Mouse (Mus musculus) left cerebral cortex, postnatal 10 days (tissue): ENCODE measurements around the gene Fgf12. TPM values are rescaled to one million over a fixed set of nuclear protein-coding genes. Genes with fewer than 3 reads are reported as not detected.

Source experiments
- DNase-seq, 2 experiments: peaks; one replicate each; pipeline ENCODE4 v3.0.0; 2021 to 2022; ENCODE audit warnings: low spot score in 2 of 2, mixed read lengths in 1 of 2; ENCODE audit errors: extremely low spot score in 1 of 2
- intact Hi-C: fragments of 180-260 bp; cut with DNase I; formaldehyde crosslinking; loops from one replicate; pipeline ENCODE4 v1.15.1; 2025
- total RNA-seq, 2 experiments: library from RNA; stranded (reverse); gene quantifications; 2 replicates each; pipeline ENCODE4 v1.2.3; 2021

Fgf12 gene
- total RNA-seq, 2 experiments from 2014 or later = 259 to 285 TPM

DNA sequence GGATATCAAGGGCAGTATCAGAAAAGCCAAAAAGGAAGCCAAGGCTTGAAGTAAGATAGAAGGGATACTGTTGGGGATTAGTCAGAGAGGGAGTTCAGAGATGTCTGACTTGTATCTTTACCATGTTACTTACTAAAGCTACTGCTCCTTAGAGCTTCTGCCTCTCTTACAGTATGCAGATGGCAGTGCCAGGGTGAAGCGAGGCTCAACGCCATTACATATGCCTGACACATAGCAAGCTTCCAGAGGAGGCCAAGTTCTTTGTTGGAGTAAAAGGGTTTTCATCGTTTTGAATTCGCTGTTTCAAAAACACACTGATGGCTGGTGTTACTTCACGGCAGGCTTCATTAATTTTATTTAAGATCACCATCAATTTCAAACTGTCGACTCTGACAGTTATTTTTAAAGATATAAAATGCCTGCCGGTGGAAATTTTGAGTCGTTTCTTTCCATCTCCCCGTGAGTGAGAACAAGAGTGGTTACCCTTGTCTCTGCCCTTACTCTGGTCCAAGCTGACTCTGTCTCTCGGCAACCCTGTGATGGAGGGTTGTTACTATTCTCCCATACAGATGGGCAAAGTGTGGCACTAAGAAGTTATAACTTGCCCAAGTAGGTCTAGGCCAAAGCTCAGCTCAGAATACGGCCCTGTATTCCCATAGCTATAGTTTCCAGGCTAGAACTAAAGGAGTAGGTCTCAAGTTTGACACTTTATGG is 121.9 kb downstream of the Fgf12 start:
- no peak for DNase-seq
- intact Hi-C loops = loop anchor here (10.0 kb wide), 1 partner anchor 124 kb away; the partner anchor contains the start of gene Fgf12

DNA sequence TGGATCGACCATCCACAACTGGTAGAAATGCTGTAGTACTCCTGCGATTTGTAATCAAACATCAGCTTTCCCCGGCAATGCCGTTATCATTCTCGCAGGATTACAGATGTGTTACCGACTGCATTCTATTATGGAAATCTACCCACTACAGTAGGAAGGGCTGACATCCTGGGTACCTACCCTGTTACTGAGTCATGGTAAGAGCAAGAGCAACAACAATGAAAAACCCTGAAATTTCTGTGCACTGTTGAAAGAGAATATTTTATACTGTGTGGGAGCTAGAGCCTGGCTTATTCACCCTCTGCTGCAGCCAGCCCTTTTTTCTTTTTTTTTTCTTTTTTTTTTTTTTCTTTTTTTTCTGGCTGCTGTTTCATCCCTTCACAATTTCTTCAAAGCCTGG is 126.6 kb downstream of the Fgf12 start:
- DNase-seq = no peak
- intact Hi-C loops = no loop called here

DNA sequence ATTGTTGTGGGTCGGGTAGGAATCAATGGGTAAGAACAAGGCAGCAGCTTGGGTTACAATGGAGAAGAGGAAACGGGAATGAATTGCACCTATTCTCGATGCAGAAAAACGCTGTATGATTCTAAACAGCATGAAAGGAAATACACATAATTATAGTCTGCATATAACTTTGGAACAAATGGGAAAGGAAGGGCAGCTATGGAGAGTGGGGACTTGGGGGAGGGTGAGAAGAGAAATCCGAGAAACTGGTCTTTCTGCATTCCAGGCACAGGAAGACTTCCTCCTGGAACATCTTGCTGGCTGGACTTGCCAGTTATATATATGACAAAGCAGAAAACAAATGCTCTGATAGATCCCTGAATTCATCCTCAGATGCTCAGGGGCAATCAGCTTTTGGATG is 127.2 kb downstream of the Fgf12 start:
- DNase-seq = no peak
- intact Hi-C loops = no loop called here

DNA sequence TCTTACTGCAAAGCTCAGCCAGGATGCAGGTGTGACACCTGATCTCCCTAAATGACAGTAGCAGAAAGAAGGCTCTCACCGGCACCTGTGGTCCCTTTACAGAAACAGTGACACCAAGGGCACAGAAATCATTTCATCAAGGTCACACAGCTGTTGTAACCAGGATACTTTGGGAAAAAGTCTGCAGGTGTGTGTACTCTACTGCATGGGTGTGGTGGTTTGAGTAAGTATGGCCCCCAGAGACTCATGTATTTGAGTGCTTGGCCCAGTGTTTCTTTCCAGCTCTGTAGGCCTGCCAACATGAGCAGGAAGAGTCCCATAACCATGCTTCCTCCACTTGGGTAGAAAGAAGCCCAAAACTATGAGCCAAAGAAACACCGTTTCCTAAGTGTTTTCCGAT is 138.5 kb downstream of the Fgf12 start:
- intact Hi-C loops = no loop called here
- DNase-seq = no peak

DNA sequence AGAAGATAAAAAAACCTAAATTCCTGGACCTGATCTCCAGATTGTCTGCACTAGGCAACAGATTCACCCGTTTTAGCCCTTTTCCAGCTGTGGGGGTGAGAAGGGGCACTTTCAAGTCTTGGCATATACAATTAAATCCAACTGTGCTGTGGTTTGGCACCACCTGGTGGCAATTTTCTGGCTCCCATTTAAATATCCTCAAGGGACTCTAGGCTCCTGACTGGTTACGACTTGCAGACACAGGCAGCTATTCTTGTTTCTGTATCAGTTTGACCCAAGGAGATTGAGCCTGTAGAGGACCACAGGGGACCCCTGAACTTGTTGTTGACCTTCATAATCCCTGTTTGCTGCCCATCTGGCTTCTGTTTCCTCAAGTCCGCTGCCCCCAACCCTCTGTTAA is 141.9 kb downstream of the Fgf12 start:
- intact Hi-C loops = no loop called here
- peak in 1 of 2 experiments; percentile 41 for DNase-seq

DNA sequence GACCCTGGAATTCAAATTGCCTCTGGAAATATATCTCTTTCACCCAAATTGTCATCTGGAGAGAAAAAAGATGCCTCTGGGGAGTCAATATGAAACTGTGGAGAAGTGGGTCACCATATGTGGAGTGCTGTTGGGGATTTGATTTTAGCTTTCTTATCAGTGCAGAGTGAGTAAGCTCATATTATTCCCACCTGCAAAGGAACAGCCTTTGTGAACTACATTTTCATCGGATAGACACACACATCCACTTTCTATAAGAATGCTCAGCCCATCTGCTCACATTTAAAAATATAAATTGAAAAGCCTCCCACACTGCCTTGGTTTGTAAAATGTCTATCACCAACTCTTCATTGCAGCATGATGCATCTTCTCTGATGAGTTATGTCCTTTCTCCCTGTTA is 149.7 kb downstream of the Fgf12 start:
- no peak for DNase-seq
- intact Hi-C loops = no loop called here

DNA sequence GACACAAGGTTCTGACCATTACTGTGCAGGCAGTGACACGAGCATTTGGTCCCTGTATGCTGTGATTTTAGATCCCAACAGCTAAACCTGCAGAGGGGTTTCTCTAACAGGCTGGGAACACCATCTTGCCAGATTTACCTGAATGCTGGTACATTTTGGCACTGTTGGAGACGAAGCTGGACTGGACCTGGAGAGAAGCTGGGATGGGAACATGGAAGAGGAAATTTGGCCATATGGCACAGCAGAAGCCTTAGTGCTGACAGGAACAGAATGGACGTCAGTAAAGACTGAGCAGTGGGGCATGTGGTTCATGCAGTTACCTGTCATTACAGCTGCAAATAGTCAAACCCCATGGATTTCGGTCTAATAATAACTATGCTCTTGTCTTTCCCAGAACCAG is 151.1 kb downstream of the Fgf12 start:
- intact Hi-C loops = no loop called here
- DNase-seq = no peak

DNA sequence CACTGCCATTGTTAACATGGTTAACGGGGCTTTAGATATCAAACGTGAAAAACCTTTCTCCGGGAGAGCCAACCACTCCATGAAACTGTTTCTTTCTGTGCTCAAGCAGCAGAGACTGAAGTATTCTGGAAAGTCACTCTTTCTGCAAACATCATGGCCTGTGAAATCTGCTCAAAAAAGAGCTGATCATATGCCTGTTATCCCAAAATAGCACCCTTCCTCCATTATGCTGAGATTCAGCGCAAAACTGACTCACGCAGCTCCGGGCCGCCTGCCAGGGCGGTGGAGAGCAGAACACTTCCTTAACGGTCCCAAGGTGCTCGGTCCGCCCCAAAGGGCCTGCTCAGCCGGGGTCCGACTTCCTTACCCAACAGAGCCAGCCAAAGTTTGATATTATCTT is 156.8 kb downstream of the Fgf12 start:
- intact Hi-C loops = loop anchor here (5.0 to 10.0 kb wide), 2 partner anchors 159 to 196 kb away; partner anchors contain the start of gene Fgf12
- peak; percentile 68 for DNase-seq

DNA sequence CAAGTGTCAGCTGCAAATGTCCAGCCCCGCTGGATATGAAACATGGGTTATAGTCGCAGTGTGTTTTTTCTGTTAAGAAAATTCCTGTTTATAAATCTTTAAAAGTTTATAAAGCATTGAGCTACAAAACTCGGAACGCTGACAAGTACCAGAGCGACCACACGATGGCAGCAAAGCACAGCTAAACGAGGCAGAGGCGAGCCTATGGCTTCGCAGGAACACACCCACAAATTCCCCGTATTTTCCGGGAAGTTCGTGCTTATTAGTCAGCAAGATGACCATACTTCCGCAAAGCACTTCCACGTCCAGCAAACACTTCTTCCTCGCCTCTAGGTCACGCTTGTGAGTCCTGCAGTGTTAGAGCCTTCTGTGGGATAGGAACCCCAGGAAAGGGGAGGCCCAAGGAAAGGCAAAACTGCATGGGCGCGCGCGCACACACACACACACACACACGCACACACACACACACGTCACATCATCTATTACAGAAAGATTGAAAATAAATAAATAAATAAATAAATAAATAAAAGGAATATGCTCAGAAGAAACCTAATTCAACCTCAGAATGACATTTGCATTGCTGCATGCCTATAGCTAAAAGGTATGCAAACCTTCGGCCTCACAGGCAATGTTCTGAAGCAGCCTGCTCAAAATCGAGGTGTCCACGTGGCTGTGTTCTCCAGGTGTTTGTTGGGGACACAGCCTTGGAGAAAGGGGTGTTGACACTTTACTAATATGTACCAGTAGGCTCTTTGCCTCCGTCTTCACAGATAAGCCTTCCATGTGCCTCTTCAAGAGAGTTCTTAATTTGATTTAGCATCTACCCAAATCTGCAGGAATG is 159.6 kb downstream of the Fgf12 start:
- DNase-seq = peak; percentile 72 to 81
- intact Hi-C loops = loop anchor here (5.0 to 10.0 kb wide), 3 partner anchors 162 to 969 kb away; partner anchors contain the start of gene Fgf12

DNA sequence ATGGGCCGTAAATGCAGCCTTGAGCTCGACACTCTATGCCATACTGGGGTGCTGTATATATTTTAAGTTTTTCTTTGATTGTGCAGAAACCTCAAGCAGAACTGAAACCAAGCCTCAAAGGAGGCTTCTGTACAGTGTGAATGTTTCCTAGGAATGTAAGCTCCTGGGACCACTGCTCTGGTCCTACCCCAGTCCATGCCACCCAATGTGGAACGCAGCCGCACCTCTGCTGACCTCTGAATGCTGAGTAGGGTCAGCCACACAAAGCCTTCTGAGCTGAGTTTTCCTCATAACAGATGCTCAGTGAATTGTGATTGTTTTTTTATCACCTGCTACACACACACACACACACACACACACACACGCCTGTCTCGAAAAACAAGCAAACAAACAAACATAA is 160.4 kb downstream of the Fgf12 start:
- no peak for DNase-seq
- intact Hi-C loops = loop anchor here (5.0 to 10.0 kb wide), 3 partner anchors 162 to 970 kb away; partner anchors contain the start of gene Fgf12

DNA sequence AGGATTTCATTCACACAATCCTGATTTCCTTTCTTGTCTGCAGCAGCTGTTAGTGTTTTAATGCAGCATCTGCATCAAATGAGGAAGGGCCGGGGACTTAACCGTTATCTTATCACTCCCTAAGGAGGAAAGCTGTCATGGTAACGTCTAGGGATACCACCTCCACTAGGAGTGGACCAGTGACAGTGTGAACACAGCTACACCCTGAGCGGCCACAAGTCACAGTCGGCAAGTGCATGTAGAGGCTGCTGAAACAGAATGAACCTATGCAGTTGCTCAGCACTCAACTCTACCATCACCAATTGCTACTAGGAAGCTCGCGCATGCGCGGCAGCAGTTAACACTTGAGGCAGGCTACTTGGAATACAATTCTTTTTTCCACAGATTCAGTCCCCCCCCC is 161.3 kb downstream of the Fgf12 start:
- no peak for DNase-seq
- intact Hi-C loops = loop anchor here (5.0 to 10.0 kb wide), 3 partner anchors 163 to 971 kb away; partner anchors contain the start of gene Fgf12

DNA sequence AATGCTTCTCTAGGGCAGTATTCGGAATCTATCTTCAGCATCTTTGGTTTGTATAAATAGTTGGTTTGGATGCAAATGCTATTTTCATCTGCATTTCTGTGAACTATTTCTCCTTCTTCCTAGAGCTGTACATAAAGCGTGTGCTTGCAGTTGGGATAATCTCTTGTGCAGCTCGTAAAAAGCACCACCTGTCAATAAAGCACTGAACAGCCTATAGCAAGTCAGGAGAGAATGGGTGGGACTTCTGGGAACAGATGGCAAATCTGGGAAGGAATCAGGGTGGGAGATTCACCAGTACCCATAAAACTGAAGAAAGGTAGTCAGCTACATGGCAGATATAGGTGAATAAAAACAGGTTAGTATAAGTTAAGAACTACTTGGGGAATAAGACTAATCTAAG is 180.7 kb downstream of the Fgf12 start:
- intact Hi-C loops = no loop called here
- no peak for DNase-seq

DNA sequence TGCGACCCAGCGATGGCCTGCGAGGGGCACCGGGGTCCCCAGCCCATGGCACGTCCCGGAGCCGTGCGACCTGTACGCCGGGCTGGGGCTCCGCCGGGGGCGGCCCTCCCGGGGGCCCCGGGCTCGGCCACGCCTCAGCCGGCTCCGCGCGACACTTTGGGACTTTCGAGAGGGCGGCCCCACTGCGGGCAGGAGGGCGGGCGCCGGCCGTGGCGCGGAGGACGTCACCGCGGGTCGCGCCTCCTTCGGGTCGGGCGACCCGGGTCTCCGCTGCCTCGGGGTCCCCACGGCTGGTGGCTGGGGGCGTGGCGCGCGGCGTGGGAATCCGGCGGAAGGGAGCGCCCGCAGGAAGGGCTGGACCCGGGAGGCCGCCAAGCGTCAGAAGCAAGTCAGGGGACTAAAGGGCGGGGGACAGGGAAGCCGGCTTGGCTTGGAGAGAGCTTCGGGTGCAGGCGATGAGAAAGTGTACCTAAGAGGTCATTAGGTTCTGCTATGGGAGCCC is 188.1 kb downstream of the Fgf12 start:
- peak in 1 of 2 experiments; percentile 61 for DNase-seq

DNA sequence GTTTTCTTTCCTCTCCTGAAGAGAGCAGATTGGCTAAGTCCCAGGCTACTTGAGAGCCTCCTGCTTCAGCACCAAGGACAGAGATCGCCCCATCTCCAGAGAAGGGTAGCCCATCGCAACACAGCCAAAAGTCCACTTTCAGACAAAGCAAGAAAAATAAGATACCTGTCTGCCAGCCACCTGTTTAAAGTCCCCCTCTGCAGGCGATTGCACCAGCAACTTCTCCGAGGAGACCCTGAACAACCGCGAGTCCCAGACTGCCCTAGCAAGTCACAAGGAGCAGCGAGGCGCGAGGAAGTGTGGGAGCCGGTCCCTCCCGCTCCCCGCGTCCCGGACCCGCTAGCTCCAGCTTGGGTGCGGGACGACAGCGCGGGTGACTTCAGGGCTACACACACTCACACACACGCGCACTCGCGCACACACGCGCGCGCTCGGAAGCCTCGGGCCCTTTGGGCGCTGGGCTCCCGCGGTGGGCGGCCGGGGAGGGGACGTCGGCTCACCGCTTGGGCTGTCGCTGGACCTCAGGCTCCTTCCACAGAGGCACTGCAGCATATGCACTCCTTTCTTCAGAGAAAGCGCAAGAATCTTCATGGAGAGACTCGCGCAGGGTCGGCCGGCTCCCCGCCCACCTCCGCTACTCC is 188.7 kb downstream of the Fgf12 start:
- intact Hi-C loops = no loop called here
- DNase-seq = peak in 1 of 2 experiments; percentile 37

More for the DNA sequence above, 188.1 kb downstream of the Fgf12 start:
- intact Hi-C loops = no loop called here

DNA sequence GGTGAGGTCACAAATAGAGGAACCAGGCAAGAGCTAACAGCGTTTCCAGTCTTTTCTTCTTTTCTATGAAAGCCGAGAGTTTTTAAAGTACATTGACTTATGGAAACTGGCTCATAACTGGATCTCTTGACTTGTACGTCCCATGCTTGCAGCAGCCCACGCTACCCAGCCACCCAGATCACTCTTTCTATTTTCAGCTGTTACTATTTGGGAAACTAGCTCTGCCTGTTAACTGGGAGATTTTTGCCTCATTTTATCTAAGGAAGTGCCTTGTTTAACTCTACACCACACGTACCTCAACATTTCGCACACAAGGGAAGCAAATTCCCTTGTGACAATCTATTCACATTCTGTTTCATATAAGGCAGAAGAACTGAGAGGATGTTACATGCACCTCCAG is 190.0 kb downstream of the Fgf12 start:
- no peak for DNase-seq
- intact Hi-C loops = no loop called here

DNA sequence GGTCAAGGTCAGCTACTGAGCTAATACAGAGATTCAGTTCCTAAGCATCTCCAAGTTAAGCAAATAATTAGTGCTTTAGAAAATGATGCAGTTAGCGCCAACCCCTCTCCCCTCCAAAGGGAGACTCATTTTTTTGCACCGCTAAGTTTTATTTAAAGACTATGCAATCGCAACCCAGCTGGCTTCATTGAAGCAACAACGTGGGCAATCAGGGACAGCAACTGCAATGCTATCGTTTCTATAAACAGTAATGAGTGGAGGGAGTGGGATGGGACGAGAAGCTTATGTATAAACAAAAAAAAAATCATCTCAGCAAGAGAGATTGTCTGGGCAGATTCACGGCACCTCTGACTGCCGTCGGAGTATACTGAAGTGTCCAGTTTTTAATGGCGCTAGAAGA is 197.6 kb downstream of the Fgf12 start:
- DNase-seq = no peak
- intact Hi-C loops = no loop called here

DNA sequence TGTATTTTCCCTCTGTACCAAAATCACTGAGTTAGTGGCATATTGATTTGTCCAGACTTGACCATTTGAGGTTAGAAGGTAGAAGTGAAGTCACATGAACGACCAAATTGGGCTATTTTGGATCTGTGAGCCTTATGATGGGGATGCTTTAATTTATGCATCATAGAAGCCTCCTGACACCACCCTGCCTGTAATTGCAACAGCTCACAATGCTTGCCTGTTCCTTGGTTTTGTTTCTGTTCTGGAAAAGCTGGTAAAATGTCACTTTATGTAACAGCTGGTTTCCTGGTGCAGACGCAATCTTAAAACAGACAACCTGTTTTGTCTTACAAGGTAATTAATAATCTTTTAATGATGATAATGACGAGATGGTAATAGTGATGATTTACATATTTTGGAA is 213.4 kb downstream of the Fgf12 start:
- intact Hi-C loops = no loop called here

DNA sequence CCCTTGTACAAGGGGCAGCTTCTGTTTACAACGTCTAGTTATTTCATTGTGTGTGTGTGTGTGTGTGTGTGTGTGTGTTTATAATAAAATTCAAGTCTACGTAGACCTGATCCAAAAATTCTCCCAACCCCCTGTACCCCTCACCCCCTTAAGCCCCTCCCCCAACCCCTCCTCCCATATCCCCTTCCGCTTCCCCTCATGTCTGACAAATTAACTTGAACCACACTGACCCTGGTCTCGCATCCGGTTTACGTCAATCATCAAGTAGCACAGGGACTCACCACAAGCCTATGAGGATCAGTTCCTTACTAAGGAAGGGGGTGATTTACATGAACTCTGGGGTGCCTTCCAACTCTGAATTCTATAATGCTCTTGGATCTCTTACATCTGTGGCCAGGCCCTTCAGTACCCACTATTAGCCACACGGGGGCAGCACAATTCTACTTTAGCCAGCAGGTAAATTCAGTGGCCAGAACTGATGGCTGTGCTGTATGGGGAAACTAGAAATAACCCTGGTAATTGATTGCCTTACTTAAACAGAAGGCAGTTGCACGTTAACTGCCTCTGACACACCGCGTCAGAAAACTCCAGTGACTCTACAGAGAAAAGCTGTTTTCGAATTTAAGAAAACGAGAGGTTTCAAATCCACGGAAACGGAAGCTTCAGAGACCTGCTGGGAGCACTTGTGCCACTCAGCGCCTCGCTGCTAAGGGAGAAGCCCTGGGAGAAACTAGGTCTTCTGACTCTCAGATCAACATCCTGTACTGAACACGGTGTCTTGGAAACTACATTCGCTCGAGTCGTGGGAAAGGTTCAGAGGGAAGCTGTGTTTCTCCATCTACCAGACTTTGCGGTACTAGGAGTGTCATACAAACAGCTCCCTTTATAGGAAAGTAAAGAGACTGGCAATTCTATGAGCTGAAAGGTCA is 235.0 kb downstream of the Fgf12 start:
- peak; percentile 73 to 76 for DNase-seq
- intact Hi-C loops = no loop called here

More for the DNA sequence above, 213.4 kb downstream of the Fgf12 start:
- no peak for DNase-seq
